Mouse (Mus musculus) intestine, embryonic 14.5 days (tissue): ENCODE measurements at regions not wholly inside any gene's neighbourhood (a gene's known extent, or its start where the extent isn't known, plus 50 kb on each side); places are given as distances from the start of the nearest gene placed in this dataset.

Experiments used
- ATAC-seq: fragments of 200-750 bp; cut with Nextera tagmentation; replicated peaks from 2 replicates; pipeline ENCODE4 v1.8.0; 2017; ENCODE audit warnings: low read depth, moderate number of reproducible peaks, moderate TSS enrichment, moderate library complexity; ENCODE audit not compliant: low FRiP score, low TSS enrichment
- DNase-seq: peaks from one replicate; pipeline ENCODE4 v3.0.0-alpha.2; 2018; ENCODE audit warnings: low spot score
- H3K27ac ChIP-seq: fragments of 300-500 bp; sonication (generic); 2 replicates; pipeline ENCODE4 v1.5.1; 2014; ENCODE audit warnings: low read depth, mild to moderate bottlenecking, control low read depth
- H3K27me3 ChIP-seq: fragments of 300-500 bp; sonication (generic); replicated peaks from 2 replicates; pipeline ENCODE4 v1.6.1; 2014; ENCODE audit warnings: low read length, control low read depth; ENCODE audit not compliant: control insufficient read depth, insufficient read depth
- H3K36me3 ChIP-seq: fragments of 300-500 bp; sonication (generic); 2 replicates; pipeline ENCODE4 v1.6.1; 2014; ENCODE audit warnings: low read length, control low read depth; ENCODE audit not compliant: control insufficient read depth, insufficient read depth
- H3K4me1 ChIP-seq: fragments of 300-500 bp; sonication (generic); replicated peaks from 2 replicates; pipeline ENCODE4 v1.6.1; 2014; ENCODE audit warnings: low read length, control low read depth, mixed read lengths; ENCODE audit not compliant: control insufficient read depth, insufficient read depth
- H3K4me2 ChIP-seq: fragments of 300-500 bp; sonication (generic); 2 replicates; pipeline ENCODE4 v1.6.1; 2014; ENCODE audit warnings: low read length
- H3K4me3 ChIP-seq: fragments of 300-500 bp; sonication (generic); 2 replicates; pipeline ENCODE4 v1.5.1; 2014; ENCODE audit warnings: low read depth, low read length, control low read depth, mixed read lengths
- H3K9ac ChIP-seq: fragments of 300-500 bp; sonication (generic); 2 replicates; pipeline ENCODE4 v1.6.1; 2014; ENCODE audit warnings: mild to moderate bottlenecking, low read length
- H3K9me3 ChIP-seq: fragments of 300-500 bp; sonication (generic); 2 replicates; pipeline ENCODE4 v1.6.1; 2016; ENCODE audit warnings: low read length, control low read depth; ENCODE audit not compliant: control insufficient read depth
- WGBS: fragments of 180-500 bp; shearing (Covaris S2); extraction: QIAGEN DNeasy Blood & Tissue Kit; methylation state at CpG from one replicate; pipeline ENCODE4 v1.1.7; 2014; 5-methylcytosine and 5-hydroxymethylcytosine counted together

DNA sequence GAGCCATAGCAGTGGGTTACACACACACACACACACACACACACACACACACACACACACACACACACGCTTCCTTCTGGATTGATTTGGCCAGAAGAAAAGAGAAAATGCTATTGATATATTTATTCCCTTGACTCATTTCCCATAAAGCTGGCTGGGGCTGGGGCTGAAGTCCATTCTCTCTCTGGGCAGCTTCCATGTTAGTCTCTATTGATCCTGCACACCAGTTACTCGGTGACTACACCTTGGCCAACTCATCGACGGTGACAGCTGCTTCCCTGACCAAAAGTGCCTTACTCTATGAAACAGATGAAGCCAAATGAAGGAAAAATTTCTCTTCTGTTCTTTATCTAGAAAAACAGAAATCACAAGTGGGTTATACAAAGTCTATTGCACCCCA, 82.1 kb downstream of the Snx18 start:
- DNase-seq (no peak), ATAC-seq (no peak)
- 86% methylated on average over 4 of the region's 4 CpGs for WGBS
- Histone ChIP-seq H3K4me2 (no peak overlapping the region), H3K9ac (no peak overlapping the region), H3K9me3 (no peaks in the 10 kb centered on the region), H3K4me3 (no peak overlapping the region), H3K36me3 (no peaks in the 10 kb centered on the region), H3K27ac (no peak overlapping the region), H3K4me1 (no peaks in the 10 kb centered on the region), H3K27me3 (no peaks in the 10 kb centered on the region)

- Histone ChIP-seq H3K9me3 (no peaks in the 10 kb centered on the region), H3K36me3 (no peaks in the 10 kb centered on the region), H3K4me3 (no peak overlapping the region), H3K9ac (no peak overlapping the region), H3K27me3 (no peaks in the 10 kb centered on the region), H3K4me1 (no peaks in the 10 kb centered on the region), H3K4me2 (no peak overlapping the region), H3K27ac (no peak overlapping the region)
- WGBS: 73% methylated on average over 8 of the region's 8 CpGs
- ATAC-seq (no peak), DNase-seq (no peak)
Observed at GRCm38 (mm10) chr13:113534664-113535455, 83.5 kb downstream of the Snx18 start.

DNA sequence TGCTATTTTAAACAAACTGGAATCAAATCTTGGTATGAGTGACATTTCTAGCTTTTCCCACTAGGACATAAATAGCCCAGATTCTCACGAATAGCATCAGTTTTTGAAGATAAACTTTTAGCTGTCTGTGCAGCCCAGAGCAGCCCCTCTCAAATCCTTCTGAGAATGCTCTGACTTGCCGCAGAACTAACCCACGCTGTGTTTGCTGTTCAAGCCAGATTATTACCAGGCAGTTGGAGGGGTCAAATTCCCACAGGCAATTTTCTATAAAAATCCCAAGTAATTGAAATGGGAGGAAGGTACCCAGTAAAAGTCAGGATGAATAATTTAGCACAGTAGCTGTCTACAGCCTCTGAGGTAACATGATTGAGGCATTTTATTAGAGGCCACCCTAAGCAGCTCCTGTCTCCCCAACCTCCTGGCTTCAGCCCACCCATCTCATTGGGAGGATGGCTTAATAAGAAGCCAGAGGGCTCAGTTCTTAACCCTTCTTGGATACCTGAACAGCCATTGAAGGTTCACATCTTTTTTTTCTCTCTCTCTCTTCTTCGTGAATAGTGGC, 84.4 kb downstream of the Snx18 start:
- no peak overlapping the region for H3K4me3 ChIP-seq
- no peaks in the 10 kb centered on the region for H3K9me3 ChIP-seq
- no peaks in the 10 kb centered on the region for H3K4me1 ChIP-seq
- H3K36me3 ChIP-seq: no peaks in the 10 kb centered on the region
- no peaks in the 10 kb centered on the region for H3K27me3 ChIP-seq
- WGBS: 51% methylated on average over 4 of the region's 4 CpGs
- H3K4me2 ChIP-seq: no peak overlapping the region
- DNase-seq (no peak), ATAC-seq (no peak)
- H3K9ac ChIP-seq: no peak overlapping the region
- H3K27ac ChIP-seq: no peak overlapping the region

DNA sequence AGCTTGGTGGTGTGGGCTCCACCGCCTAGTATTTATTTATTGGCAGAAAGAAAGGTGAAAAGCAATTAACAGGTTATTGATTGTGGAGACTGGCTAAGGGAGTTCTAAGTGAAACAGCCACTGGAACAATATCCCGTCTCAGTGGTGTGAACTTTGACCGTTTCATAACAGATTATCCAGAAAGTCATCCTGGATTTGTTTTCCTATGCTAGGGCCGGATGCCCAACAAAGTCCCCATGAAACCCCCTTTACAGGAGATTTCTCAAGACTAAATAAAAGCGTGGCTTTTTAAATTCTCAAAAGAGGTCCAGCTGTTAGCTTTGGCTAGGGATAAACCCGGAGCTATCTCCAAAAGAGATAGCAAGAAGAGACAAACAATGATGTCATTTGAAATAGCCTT, 91.4 kb downstream of the Snx18 start:
- no peak for ATAC-seq
- no peak overlapping the region for H3K4me2 ChIP-seq
- no peaks in the 10 kb centered on the region for H3K36me3 ChIP-seq
- no peak overlapping the region for H3K9ac ChIP-seq
- H3K27ac ChIP-seq: no peak overlapping the region
- WGBS: 71% methylated on average over 6 of the region's 6 CpGs
- no peak for DNase-seq
- H3K4me3 ChIP-seq: no peak overlapping the region
- H3K4me1 ChIP-seq: no peaks in the 10 kb centered on the region
- no peaks in the 10 kb centered on the region for H3K9me3 ChIP-seq
- no peaks in the 10 kb centered on the region for H3K27me3 ChIP-seq

GRCm38 (mm10) chr13:113523503-113523902, 94.9 kb downstream of the Snx18 start:
- Histone ChIP-seq H3K27ac (no peak overlapping the region), H3K4me1 (no peaks in the 10 kb centered on the region), H3K9me3 (no peaks in the 10 kb centered on the region), H3K4me2 (no peak overlapping the region), H3K36me3 (no peaks in the 10 kb centered on the region), H3K27me3 (no peaks in the 10 kb centered on the region), H3K9ac (no peak overlapping the region), H3K4me3 (no peak overlapping the region)
- ATAC-seq (no peak), DNase-seq (no peak)
- 74% methylated on average over 5 of the region's 5 CpGs for WGBS

- WGBS: 63% methylated on average over 6 of the region's 6 CpGs
Observed at GRCm38 (mm10) chr13:113518144-113518543, 100.2 kb downstream of the Snx18 start.

DNA sequence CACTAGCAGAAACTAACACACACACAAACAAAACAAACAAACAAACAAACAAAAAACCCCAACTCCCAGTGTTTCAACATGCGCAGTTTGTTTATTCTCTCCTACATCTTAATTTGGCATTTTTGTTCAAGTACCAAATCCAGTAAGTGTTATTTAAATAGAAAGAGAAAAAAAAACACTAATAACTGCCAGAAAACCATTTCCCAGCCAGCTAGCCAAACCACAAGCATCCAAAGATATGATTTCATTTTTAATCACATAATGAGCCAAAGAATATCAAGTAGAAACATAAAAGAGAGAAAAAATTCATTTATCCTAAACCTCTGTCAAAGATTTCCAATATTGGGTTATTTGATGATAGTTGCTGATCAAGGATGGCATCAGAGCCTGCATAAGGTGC, 102.3 kb downstream of the Snx18 start:
- DNase-seq (no peak), ATAC-seq (no peak)
- no peaks in the 10 kb centered on the region for H3K36me3 ChIP-seq
- H3K27me3 ChIP-seq: no peaks in the 10 kb centered on the region
- WGBS: 97% methylated on average over 1 of the region's 1 CpGs
- no peak overlapping the region for H3K4me3 ChIP-seq
- no peaks in the 10 kb centered on the region for H3K9me3 ChIP-seq
- H3K4me2 ChIP-seq: no peak overlapping the region
- no peak overlapping the region for H3K27ac ChIP-seq
- peaks cover 3% of the 10 kb centered on the region; the same call in 1 of the 2 replicates for H3K4me1 ChIP-seq
- no peak overlapping the region for H3K9ac ChIP-seq

More at GRCm38 (mm10) chr13:113518144-113518543, 100.2 kb downstream of the Snx18 start:
- Histone ChIP-seq H3K36me3 (no peaks in the 10 kb centered on the region), H3K27ac (no peak overlapping the region), H3K9ac (no peak overlapping the region), H3K4me2 (no peak overlapping the region), H3K9me3 (no peaks in the 10 kb centered on the region), H3K4me1 (peaks cover 3% of the 10 kb centered on the region; the same call in 1 of the 2 replicates), H3K4me3 (no peak overlapping the region), H3K27me3 (no peaks in the 10 kb centered on the region)
- ATAC-seq (no peak), DNase-seq (no peak)

GRCm38 (mm10) chr13:113515162-113515600, 103.2 kb downstream of the Snx18 start:
- ATAC-seq: no peak
- H3K27ac ChIP-seq: peak overlapping the region; percentile 7; the same call in 1 of the 2 replicates
- H3K9ac ChIP-seq: no peak overlapping the region

More at GRCm38 (mm10) chr13:113515162-113515600, 103.2 kb downstream of the Snx18 start:
- no peak for DNase-seq
- H3K36me3 ChIP-seq: no peaks in the 10 kb centered on the region
- no peak overlapping the region for H3K4me2 ChIP-seq
- WGBS: 29% methylated on average over 7 of the region's 7 CpGs
- peaks cover 3% of the 10 kb centered on the region; the same call in 1 of the 2 replicates for H3K4me1 ChIP-seq
- no peak overlapping the region for H3K4me3 ChIP-seq
- H3K9me3 ChIP-seq: no peaks in the 10 kb centered on the region
- no peaks in the 10 kb centered on the region for H3K27me3 ChIP-seq
